Mouse (Mus musculus) layer of hippocampus, adult 8-10 months (tissue): ENCODE results near the gene Tgm6. TPM values are rescaled to one million over a fixed set of nuclear protein-coding genes. Genes with fewer than 3 reads are reported as not detected.

Experiments
- DNase-seq, 2 experiments: peaks; one replicate each; pipeline ENCODE4 v3.0.0; 2022; ENCODE audit warnings: low spot score in 2 of 2
- total RNA-seq, 4 experiments: library from RNA; stranded (reverse); gene quantifications; 2 replicates each; pipeline ENCODE4 v1.2.4; 2022

Gene Tgm6
- total RNA-seq, result under 1 TPM in 3 of 4 experiments, not detected in 1; 0.24 to 0.25 (median 0.25) TPM

DNA sequence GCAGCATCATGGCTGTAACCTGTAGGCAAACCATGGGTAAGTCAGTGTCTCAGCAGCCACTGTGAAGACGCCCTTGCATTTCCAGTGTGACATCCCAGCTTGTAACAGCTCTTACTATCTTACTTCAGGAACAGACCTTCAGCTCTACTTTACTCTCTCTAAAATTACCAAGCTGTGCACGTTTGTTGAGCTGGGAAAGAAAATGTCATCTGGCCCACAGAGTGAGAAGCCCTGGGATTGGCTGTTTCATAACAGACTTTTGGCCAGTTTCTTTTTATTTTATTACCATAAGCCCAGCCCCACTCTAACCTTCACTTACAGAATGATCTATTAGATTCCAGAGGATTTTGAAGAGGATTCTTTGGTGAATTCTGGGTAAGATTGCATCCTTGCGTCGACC, at the start of gene Tgm6:
TSS of gene Tgm6 (plus strand) at position 301 of the 400 bp plus-strand sequence.
- DNase-seq, result no peak

DNA sequence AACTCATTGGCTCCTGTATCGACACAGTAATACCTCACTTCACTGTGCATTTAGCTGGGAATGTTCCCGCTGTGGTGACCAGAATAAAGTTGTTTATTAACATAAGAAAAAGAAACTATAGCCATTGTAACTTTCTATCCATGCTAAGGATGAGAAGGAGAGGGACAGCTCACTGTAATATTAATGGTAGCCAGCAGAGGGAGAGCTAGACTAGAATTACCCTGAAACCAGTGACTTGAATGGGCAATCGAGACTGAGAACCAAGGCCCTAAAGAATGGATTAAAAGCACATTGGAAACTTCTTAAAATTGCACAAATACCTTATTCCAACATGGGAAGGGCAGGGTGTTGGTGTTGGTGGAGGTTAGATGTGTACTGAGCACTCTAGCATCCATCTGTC, 44.0 kb upstream of the Tgm6 start:
- DNase-seq, result peak in 1 of 2 experiments; percentile 42

DNA sequence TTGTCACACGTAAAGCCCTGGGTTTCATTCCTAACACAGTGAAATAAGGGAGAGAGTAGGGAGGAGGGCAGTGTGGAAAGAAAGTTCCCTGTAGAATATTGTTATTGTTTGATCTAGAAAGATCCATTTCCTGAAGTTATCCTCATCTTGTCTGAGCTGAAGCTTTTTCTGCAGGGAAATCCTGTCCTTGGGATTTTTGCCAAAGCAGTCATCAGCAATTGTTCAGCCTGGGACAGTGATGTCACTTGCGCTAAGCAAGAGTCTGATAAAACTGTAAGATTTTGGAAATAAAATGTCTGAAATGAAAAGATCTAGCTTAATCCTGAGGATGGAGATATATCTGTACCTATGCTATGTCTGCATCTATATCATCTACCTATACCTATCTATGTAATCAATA, 41.8 kb upstream of the Tgm6 start:
- no peak for DNase-seq

DNA sequence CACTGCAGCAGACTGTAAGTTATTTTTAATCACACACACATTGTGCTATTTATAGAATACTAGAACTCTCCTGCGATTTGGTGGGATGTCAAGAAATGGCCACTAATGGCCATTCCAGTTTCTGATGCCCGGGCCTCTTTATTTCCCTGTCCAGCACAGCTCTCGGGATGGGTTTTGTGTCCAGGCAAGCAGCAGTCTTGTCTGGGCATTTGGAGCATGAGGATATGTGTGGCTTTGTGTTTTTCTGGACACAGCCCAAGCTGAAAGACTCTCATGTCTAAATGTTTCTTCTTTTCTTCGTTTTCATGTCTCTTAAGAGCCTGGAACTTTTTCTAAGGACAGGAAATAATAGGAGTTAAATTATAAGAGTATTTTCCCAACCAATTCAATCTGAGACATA, 588 bp downstream of the Tgm6 start:
- DNase-seq, result no peak

DNA sequence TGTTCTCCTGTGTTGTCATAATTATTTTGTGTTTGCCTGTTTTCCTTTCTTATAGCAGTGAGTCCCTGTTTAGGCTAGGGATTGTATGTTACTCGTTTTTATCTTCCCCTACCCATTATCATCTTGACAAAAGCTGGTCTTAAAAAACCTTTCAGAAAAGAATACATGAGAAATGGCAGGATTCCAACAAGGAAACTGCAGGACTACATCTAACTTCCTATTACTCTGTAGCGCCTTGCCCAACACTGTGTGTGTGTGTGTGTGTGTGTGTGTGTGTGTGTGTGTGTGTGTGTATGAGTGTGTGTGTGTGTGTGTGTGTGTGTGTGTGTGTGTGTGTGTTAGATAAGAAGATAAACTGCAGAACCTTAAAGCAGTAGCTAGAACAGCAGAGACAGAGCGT, 1.2 kb downstream of the Tgm6 start:
- DNase-seq, result no peak

DNA sequence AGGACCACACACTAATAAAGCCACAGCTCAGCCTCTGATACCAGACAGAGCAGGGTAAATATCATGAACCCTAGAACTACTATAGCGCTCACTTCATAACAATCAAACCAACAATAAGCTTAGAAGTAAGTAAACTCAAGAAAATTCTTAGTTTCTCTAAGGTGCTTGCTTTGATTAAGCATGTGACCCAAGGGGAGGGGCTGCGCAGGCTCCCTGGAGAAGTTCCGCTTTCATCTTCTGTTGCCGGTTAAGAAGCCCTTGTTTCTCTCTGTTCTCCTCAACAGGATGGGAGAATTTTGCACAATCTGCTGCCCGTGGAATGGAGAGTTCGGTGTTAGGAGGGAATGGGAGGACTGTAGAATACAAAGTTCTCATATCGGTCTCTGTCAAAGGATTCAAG, 6.4 kb downstream of the Tgm6 start:
- DNase-seq, result no peak

DNA sequence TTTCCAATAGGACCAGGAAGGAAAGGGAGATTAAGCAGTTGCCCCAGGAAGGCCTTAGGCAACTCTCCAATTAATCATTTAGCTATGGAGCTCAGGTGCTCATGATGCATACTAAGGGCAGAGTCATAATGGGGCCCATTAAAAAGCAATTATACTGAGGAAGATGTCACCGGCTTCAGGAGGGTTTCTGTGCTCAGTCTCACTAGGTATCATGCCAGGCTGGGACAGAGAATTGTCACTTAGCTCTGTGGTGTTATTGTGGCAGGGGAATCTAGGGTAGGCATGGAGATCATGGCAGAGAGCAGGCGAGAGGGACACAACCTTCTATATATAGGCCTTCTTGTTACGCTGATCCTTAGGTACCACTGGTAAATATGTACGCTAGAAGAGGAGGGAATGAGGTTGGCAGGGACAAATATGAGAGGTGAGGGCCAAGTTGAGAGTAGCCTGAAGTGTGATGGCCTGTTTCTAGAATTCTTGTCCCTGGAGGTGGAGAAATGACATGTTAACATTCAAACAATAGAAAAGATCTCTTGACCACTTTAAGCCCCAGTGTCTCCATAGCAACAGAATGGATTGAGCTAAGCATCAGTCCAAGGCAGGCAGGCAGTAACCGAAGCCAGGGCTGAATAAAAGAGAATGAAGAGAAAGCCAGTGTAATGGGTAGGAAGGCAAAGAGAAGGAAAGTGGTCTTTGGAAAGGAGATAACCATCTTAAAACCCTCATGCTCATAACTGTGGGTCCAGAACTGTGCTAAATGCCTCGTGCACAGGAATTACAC, 13.3 kb downstream of the Tgm6 start:
- no peak for DNase-seq

DNA sequence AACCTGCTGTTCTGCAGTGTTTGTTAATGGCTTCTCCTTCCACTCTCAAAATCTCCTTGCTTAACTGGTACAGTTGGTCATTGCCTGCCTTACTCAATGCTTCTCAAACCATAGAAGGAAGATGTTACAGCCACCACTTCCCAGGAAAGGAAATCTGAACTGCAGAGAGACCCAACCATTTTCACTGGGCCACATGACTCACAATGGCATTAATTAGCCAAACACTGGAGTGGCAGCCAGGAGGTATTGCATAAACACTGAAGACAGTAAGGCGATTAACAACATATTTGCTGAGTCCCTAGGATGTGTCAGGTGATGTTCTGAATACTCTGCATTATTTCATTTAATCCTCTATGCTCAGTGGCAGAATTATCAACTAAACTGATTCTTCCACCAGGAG, 13.9 kb downstream of the Tgm6 start:
- DNase-seq, result no peak

DNA sequence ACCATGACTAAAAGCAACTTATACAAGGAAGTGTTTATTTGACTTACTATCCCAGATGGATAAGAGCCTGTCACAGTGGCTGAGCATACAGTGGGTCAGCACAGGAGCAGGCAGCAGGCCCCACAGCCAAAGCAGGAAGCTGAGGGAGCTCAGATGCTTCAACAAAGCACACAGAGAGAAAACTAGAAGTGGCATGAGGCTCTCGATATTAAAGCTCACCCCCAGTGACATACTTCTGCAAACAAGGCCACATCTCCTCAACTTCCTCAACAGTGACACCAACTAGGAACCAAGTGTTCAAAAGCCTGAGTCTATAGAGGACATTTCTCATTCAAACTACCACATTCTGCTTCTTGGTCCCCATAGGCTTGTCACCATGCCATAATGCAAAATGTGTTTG, 17.5 kb downstream of the Tgm6 start:
- no peak for DNase-seq

DNA sequence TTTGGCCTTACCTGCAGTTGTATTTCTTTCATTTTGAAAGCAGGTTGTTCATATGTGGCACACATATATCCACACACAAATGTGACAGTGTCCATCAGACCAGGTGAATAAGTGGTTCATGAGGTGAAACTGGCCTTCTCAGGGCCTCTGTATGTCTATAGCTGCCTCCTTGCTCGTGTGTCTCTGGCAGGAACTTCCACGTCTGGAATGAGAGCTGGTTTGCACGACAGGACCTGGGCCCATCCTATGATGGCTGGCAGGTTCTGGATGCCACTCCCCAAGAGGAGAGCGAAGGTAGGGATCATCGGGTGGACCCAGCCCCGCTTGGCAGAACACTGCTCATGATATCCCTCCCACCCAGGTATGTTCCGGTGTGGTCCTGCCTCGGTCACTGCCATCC, 30.8 kb downstream of the Tgm6 start:
- no peak for DNase-seq

DNA sequence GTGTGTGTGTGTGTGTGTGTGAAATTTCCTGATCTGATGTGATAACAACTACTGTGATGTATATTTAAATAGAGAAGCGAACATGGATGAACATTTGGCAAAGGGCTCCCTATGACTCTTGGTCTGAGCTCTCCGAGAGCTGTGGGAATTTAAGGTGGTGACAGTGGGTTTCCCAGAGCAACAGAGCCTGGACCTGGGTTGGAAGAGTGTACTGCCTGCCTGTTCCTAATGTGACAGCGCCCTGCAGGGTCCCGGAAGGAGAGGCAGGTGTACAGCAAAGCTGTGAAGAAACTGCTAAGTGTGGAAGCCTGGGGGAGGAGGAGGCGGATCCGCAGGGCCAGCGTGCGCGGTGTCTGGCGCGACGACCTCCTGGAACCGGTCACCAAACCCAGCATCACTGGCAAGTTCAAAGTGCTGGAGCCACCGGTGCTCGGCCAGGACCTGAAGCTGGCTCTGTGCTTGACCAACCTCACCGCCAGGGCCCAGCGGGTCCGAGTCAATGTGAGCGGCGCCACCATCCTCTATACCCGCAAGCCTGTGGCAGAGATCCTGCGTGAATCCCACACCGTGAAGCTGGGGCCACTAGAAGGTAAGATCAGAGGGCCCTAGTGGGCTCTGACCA, 32.6 kb downstream of the Tgm6 start:
- no peak for DNase-seq

DNA sequence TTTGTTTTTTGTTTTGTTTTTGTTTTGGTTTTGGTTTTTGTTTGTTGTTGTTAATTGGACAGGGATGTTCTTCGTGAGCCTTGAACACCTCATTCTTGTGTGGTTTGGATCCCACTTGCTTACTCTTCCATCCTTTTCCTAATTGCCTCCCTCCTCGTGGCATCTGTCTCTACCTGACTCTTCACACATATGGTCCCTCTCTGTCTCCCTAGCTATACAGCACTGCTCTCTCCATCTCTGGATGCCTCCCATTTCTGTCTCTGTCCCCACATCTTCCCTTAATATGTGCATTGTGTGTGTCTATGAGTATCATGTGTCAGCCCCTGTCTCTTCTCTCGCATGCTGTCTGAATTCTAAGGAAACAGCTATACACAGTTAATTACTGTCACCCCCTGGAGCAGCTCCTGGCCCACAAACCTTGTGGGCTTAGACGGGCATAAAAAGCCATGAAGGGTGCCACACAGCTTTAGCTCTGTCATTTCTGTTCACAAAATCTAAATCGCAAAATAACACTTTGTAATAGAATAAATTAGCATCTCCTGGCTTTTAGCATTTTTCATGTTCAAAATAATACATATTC, 34.0 kb downstream of the Tgm6 start:
- DNase-seq, result no peak

DNA sequence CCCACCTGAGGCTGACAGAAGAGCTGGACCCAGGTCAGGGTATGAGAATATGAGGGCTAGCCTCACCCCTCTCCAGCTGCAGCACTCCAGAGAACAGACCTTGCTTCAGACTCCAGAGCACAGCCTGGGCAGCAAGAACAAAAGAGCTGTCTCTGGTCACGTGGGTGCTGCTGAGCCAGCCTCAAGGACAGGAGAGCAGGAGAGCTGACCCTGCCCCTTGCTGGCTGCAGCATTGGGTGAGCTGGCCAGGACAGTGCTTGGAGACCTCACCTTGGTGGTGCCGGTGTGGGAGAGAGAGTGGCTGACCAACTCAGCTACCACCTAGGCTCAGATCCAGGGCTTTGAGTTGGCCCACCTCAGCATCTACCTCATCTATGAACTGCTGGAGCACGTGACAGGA, 43.0 kb downstream of the Tgm6 start:
- DNase-seq, result no peak

DNA sequence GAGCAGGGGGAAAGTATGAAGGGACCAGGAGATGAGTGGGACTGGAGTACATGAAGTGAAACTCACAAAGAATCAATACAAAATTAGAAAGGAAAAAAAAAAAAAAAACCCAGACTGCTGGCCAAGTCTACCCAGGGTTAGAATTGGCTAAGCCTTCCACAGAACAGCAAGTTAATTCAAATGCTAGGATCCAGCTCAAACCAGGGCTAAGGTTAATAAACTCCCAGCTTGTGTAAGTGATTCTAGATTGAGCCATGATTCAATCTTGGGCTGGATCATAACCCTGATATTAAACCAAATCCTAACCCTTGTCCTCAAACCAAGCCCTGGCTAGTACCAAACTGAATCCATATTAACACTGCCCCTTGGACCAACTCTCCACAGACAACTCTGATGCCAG, 43.6 kb downstream of the Tgm6 start:
- DNase-seq, result no peak

DNA sequence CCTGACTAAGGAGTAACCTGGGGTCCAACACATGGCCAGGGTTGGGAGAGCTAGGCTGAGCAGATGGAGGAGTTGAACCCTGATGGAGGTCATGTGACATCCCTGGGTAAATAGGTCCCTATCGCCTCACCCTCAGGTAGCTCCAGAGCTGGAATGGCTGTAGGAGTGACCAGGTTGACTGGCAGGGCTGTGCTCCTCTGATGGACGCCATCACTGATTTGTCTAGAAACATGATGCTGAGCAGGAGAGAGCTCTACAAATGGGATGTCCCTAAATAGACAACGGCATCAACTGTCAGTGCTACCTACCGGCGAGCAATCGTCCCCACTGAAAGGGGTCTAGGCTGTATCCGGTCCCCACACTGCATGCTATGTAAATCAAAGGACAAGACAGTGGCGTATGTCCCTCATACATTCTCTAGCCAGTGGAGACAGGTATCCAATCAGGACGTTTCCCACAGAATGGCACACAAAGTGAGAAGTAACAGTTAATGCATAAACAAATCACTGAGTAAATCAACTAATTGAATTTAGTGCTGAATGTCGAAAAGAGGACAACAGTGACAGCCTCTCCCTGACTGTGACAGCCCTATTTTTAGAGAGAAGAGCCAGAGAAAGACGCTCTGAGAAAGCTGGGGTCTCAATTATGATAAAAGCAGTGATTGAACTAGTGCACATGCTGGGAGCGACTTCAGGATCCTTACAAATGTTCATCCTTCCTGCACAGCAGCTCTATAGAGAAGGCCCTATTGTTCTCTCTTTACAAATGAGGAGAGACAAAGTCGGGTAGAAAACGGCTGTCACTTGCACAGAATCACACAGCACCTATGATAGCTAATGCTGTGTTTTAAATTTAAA, 45.2 kb downstream of the Tgm6 start:
- DNase-seq, result no peak

DNA sequence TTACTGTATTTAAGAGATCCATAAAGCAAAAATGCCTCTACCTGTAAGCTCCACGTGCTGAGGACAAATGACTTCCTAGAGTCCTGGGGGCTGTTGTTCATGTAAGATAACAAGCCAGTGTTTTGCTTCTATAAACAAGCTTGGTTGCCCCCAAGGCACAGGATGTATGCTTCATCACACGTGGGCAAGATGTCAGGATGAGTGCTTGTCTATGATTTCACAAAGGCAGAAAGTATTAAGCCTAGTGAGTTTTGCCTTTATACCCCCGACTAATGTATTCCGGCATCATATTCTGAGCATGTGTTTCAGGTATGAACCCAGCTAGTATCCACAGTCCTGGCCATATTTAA, 45.8 kb downstream of the Tgm6 start:
- DNase-seq, result no peak

DNA sequence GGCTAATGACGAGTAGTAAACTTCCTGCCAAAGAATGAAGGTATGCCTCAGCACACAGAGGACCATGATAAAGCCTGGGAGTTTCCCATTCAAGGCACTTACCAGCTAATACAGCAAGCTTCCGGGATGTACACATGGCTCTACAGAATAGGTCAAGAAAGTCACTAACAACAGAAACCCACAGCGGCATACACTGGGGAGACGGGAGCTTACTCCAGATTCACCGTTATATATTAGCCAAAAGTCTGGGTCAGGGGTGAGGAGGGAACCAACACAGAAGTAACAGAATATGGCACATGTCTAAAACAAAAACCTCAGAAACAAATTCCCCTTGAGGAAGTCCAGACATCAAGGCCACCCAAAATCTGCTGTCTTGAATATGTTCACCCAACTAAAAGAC, 50.5 kb downstream of the Tgm6 start:
- DNase-seq, result no peak

DNA sequence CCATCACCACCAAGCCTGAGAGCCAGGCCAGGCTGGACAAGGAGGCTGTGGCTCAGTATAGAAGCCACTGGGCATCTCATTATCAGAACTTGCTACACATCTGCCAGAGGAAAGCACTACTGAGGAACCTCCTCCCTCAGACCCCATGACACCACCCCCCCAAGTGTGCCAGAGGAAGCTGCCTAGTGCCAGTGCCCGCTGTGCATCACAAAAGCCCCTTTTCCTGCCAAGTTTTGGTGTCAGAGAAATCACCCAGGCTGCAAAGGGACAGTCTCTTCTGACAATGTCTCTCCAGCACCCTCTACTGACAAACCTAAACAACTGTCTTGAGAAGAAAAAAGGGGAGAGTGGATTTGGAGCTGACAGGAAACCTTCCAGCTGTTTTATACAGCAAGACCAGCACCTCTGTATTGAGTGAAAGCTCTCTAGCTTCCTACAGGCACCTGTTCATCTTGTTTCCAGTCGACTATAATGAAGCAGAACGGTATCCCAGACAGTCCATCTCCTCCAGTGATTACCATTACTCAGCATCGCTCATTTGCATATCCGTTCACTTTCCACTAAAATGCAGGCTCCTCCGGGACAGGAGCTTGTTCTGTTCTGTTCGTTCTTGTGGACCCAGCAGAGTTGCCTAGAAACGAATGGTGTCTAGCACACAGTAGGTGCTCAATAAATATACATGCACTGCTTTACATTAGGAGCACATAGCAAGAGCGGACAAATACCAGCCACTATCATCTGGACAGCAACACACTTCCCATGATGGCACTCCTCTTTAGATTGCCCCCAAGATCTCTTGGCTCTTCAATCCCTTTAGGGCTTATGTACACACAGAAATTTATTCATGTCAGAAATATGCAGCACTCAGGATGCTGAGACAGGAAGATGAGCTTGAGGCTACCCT, 54.3 kb downstream of the Tgm6 start:
- DNase-seq, result peak; percentile 48 to 65

DNA sequence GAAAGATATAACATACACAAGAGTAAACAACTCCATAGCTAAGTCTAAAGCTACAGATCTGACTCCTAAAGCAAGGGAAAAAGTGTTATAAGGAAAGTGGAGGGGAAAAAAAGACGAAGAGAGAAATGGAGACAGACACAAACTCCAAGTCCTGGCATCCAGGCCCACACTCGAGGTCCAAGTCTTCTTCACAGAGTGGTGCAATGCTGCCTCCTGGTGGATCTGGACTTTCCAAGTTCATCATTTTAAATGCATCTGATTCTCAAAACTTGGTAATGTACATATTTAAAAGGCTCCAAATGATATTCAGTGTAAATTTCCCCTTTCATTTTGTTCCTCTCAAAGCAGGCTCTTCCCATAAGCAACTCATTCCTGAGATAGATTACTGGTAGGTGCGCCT, 55.6 kb downstream of the Tgm6 start:
- peak in 1 of 2 experiments; percentile 68 for DNase-seq

DNA sequence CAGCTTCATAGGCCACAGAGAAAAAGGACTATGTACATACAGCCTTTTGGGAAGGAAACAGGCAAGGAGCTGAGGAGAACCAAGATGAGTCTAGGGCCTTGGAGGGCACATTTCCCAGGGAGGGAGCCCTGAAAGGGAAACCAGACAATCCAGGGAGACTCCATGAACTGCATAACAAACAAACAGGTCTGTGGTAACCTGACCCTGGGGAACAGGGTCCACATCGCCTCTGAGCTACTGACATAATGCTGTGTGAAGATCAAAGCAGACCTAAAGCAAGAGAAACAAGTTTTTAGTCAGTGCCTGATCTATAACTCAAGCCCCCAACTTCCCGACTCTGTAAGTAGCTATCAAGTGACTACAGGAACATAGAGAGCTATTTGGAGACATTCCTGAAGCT, 59.5 kb downstream of the Tgm6 start:
- DNase-seq, result no peak

DNA sequence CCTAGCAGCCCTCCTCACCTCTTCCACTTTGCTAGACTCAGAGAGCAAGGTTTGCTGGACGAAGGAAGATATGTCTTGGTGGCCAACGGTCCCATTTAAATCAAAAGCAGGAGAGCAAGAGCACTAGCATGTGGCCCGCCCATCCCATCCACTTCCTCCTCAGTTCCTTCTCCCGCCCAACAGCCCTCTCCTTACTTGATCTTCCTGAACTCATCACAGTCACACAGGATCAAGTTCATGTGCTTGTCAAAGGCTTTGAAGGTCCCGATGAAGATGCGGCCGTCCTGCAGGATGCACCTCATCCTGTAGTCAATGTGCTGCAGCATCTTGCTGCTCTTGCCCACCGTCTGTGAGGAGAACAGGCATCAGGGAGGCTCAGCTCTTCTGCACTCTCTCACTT, 64.6 kb downstream of the Tgm6 start:
- DNase-seq, result no peak
